Mouse (Mus musculus) embryonic facial prominence, embryonic 13.5 days (tissue): ENCODE measurements around the gene Dnase2b. TPM values are rescaled to one million over a fixed set of nuclear protein-coding genes. Genes with fewer than 3 reads are reported as not detected.

Experiments
- ATAC-seq: fragments of 200-750 bp; cut with Nextera tagmentation; 2 replicates; pipeline ENCODE4 v1.8.0; 2017; ENCODE audit warnings: low read depth; ENCODE audit not compliant: insufficient number of reproducible peaks, insufficient read depth, low FRiP score, low TSS enrichment
- H3K27ac ChIP-seq: fragments of 300-500 bp; sonication (generic); 2 replicates; pipeline ENCODE4 v1.5.1; 2015; ENCODE audit warnings: moderate library complexity, mild to moderate bottlenecking, inconsistent platforms
- H3K27me3 ChIP-seq: fragments of 300-500 bp; sonication (generic); 2 replicates; pipeline ENCODE4 v1.6.1; 2015; ENCODE audit warnings: mild to moderate bottlenecking, inconsistent platforms
- H3K36me3 ChIP-seq: fragments of 300-500 bp; sonication (generic); 2 replicates; pipeline ENCODE4 v1.6.1; 2015; ENCODE audit warnings: mild to moderate bottlenecking, inconsistent platforms
- H3K4me1 ChIP-seq: fragments of 300-500 bp; sonication (generic); 2 replicates; pipeline ENCODE4 v1.6.1; 2015; ENCODE audit warnings: inconsistent platforms
- H3K4me2 ChIP-seq: fragments of 300-500 bp; sonication (generic); 2 replicates; pipeline ENCODE4 v1.6.1; 2015; ENCODE audit warnings: moderate library complexity, mild to moderate bottlenecking, inconsistent platforms
- H3K4me3 ChIP-seq: fragments of 300-500 bp; sonication (generic); 2 replicates; pipeline ENCODE4 v1.5.1; 2015; ENCODE audit warnings: mild to moderate bottlenecking, inconsistent platforms
- H3K9ac ChIP-seq: fragments of 300-500 bp; sonication (generic); 2 replicates; pipeline ENCODE4 v1.6.1; 2015; ENCODE audit warnings: mild to moderate bottlenecking, inconsistent platforms
- H3K9me3 ChIP-seq: fragments of 300-500 bp; sonication (generic); 2 replicates; pipeline ENCODE4 v1.6.1; 2016; ENCODE audit warnings: inconsistent platforms
- WGBS: fragments of 180-500 bp; shearing (Covaris S2); methylation state at CpG from one replicate; pipeline ENCODE4 v1.1.7; 2015; ENCODE audit warnings: mixed read lengths; 5-methylcytosine and 5-hydroxymethylcytosine counted together
- polyA plus RNA-seq: library from polyadenylated mRNA; unstranded; fragments of >200 nt; fragmentation: Nextera tagmentation; extraction: Ambion mirVana; gene quantifications from 2 replicates; pipeline ENCODE4 v1.2.1, GENCODE M21; 2015

Dnase2b gene
- polyA plus RNA-seq, 1 experiment from 2014 or later: 0.07 TPM

DNA sequence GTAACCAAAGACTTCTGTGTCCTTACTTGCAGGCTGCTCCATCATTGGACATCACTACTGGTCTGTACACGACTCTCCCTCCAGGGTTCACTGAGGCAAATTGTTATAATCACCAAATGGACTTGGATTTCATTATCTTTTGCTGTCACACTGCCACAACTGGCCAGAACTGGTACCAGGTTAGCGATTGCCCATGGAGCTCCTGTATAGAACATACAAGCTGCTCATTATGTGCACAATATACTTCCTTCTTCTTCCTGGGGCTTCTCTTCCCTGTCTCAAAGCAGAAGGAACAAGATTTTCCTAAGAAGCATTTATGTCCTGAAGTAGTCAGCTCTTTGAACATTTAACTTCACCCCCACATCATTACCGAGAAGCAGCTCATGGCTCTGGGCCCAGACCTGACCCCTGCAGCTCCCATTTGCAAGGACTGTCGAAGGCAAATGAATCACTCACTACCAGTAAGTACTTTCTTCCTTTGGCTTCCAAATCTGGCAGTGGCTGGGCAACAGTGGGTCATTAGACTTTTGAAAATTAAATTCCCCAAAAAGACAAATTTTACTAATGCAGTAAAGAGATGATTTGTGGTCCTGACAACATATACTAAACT is 26.5 kb upstream of the Dnase2b start:
- no peak overlapping the region for H3K27ac ChIP-seq
- H3K27me3 ChIP-seq: no peaks in the 10 kb centered on the region
- no peak overlapping the region for H3K4me2 ChIP-seq
- H3K36me3 ChIP-seq: no peaks in the 10 kb centered on the region
- 53% methylated on average over 4 of the region's 4 CpGs for WGBS
- H3K9ac ChIP-seq: no peak overlapping the region
- no peaks in the 10 kb centered on the region for H3K4me1 ChIP-seq
- ATAC-seq: no peak
- H3K9me3 ChIP-seq: no peaks in the 10 kb centered on the region; the same call in 1 of the 2 replicates
- H3K4me3 ChIP-seq: no peak overlapping the region

DNA sequence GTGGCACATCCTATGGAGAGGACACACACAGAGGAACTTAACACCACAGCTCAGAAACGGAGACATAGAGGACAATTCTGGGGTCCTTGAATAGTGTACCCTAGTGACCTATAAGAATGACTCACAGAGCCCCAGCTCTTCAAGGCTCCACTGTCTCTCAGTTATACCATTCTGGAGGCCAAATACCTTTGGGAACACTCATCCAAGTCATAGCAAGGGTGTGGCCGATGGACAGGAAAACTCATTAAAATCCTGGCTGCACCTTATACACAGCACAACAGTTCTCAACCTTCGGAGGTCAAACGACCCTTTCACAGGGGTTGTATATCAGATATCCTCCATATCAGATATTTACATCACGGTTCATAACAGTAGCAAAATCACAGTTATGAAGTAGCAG is 17.1 kb upstream of the Dnase2b start:
- 85% methylated on average over 5 of the region's 5 CpGs for WGBS
- Histone ChIP-seq H3K4me2 (no peak overlapping the region), H3K9me3 (no peaks in the 10 kb centered on the region), H3K9ac (no peak overlapping the region), H3K4me1 (no peaks in the 10 kb centered on the region), H3K27me3 (no peaks in the 10 kb centered on the region), H3K36me3 (no peaks in the 10 kb centered on the region), H3K4me3 (no peak overlapping the region), H3K27ac (no peak overlapping the region)
- ATAC-seq: no peak

DNA sequence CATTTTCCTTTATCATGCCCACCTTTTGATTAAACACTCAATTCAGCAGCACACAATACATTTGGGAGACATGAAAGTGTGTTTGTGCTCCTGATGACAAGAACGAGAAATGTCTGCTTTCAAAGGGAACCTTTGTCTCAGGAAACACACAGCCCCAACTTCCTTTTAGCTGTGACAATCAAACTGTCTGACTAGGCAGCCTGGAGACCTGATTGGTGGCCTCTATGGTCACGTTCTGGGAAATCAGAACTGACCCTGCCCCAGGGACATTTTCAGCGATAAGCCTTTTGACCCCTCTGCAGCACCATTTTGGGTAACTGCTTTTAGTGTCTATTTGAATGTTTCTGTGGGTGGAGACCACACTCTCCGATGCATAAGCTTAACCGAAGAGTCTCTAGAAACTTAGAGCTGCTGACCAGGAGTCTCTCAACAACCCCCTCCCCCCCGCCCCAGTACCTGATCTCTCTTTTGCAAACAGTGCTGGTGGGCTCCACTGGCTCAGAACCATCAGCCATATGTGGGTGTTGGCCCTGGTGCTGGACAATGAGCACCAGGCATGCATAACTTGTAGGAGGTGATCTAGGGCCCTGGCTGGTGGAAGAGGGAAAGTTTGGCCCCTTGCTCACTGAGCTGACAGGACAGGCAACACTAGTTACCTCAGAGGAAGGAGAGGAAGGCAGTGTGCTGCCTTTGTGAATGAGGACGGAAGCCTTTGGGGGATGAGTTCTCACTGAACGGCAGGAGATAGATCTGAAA is 13.0 kb upstream of the Dnase2b start:
- Histone ChIP-seq H3K4me1 (no peaks in the 10 kb centered on the region), H3K4me3 (no peak overlapping the region), H3K27ac (no peak overlapping the region), H3K36me3 (no peaks in the 10 kb centered on the region), H3K4me2 (no peak overlapping the region), H3K9ac (no peak overlapping the region), H3K9me3 (no peaks in the 10 kb centered on the region), H3K27me3 (no peaks in the 10 kb centered on the region)
- no peak for ATAC-seq
- 53% methylated on average over 8 of the region's 8 CpGs for WGBS

DNA sequence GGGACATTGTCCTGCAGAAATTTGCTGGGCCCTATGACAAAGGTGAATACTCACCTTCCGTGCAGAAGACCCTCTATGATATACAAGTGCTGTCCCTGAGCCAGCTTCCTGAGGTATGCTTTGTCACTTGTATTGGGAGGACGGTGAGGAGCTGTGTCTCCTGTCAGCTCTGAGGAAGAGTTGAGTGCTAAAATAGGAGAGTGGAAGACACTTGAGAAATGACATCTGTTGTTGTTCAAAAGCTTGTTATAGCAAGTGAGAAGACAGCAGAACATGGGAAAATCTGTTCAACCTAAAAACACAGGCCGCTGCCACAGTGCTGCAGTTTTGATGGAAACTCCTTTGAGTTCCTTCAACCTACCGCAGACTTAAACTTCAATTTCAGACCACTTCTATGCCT is 10.4 kb upstream of the Dnase2b start:
- H3K4me3 ChIP-seq: no peak overlapping the region
- no peak overlapping the region for H3K9ac ChIP-seq
- WGBS: 86% methylated on average over 4 of the region's 4 CpGs
- no peaks in the 10 kb centered on the region for H3K4me1 ChIP-seq
- no peaks in the 10 kb centered on the region for H3K27me3 ChIP-seq
- no peaks in the 10 kb centered on the region for H3K36me3 ChIP-seq
- H3K27ac ChIP-seq: no peak overlapping the region
- no peaks in the 10 kb centered on the region for H3K9me3 ChIP-seq
- no peak for ATAC-seq
- no peak overlapping the region for H3K4me2 ChIP-seq

DNA sequence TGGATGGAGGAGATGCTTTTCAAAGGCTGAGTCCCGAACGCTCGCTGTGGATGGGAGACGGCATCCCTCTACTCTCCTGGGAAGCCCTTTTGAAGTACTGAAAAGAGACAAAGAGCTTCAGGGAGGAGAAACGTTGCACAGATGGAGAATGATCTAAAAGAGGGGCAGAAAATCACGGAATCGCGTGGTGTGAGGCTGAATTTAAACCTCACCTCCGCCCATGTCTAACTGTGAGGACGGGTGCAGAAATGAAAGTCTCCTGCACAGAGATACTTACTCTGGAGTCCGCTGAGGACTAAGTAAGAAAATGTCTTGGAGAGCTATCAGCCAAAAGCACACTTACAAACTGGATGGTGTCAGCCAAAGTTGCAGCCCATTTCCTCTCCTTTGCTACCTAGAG is 6.6 kb upstream of the Dnase2b start:
- no peak for ATAC-seq
- no peak overlapping the region for H3K27ac ChIP-seq
- no peaks in the 10 kb centered on the region for H3K27me3 ChIP-seq
- no peaks in the 10 kb centered on the region for H3K9me3 ChIP-seq
- H3K36me3 ChIP-seq: no peaks in the 10 kb centered on the region
- no peak overlapping the region for H3K4me2 ChIP-seq
- no peak overlapping the region for H3K9ac ChIP-seq
- no peaks in the 10 kb centered on the region for H3K4me1 ChIP-seq
- 84% methylated on average over 11 of the region's 11 CpGs for WGBS
- H3K4me3 ChIP-seq: no peak overlapping the region

DNA sequence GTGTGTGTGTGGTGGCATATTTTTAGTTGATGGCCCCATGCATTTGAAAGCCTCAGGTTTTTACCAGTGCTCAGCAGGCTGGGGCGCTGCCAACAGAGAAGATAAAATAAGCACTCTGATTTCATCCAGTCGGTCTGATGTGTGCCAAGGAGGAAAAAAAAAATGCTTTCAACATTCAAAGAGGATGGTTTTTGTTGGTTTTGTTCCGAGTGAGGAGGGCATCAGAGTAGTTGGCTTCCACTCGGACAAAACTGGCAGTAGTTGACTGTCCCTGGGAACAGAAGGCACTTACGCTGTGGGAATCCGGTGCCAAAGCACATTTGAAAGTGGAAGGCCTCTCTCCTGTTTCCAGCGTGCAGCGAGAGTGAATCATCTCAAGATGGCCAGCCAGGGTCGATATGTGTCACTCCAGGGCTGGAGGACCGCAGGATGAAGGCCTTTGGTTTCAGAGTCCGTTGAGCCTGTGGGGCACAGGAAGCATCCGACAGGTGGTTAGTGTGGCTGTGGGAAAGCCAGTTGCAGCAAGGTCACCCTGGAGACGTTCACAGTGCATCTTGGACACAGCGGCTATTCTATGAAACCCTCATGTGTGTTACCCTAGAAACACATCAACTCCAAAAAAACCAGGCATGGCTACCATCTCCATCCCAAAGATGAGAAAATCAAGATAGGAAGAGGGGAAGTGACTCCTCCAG is 5.3 kb upstream of the Dnase2b start:
- no peak overlapping the region for H3K4me2 ChIP-seq

DNA sequence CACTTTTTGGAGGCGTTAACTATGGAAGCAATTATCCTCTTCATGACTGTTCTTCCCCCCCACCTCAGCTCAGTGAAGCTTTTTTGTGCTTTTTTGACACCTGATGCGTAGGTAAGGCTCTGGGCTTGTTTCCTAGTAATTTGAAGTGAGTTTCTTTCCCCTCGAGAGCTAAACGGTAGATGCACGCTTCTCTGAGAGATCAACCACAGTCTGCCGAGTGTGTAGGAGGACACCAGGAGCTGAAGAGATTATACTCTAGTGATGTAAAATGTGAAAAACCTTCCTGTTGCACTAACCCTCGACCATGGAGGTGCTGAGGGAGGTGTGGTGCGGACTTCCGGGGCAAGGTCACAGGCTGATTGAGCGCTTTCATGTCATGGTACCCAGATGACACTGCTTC is 4.7 kb upstream of the Dnase2b start:
- no peaks in the 10 kb centered on the region for H3K9me3 ChIP-seq
- no peaks in the 10 kb centered on the region for H3K36me3 ChIP-seq
- no peak overlapping the region for H3K4me2 ChIP-seq
- WGBS: 87% methylated on average over 10 of the region's 10 CpGs
- no peak for ATAC-seq
- H3K4me1 ChIP-seq: no peaks in the 10 kb centered on the region
- no peak overlapping the region for H3K27ac ChIP-seq
- H3K4me3 ChIP-seq: no peak overlapping the region
- no peak overlapping the region for H3K9ac ChIP-seq
- no peaks in the 10 kb centered on the region for H3K27me3 ChIP-seq

More for the DNA sequence above, 5.3 kb upstream of the Dnase2b start:
- Histone ChIP-seq H3K4me3 (no peak overlapping the region), H3K9me3 (no peaks in the 10 kb centered on the region), H3K27me3 (no peaks in the 10 kb centered on the region), H3K9ac (no peak overlapping the region), H3K36me3 (no peaks in the 10 kb centered on the region), H3K4me1 (no peaks in the 10 kb centered on the region), H3K27ac (no peak overlapping the region)
- no peak for ATAC-seq
- WGBS: 84% methylated on average over 14 of the region's 14 CpGs

DNA sequence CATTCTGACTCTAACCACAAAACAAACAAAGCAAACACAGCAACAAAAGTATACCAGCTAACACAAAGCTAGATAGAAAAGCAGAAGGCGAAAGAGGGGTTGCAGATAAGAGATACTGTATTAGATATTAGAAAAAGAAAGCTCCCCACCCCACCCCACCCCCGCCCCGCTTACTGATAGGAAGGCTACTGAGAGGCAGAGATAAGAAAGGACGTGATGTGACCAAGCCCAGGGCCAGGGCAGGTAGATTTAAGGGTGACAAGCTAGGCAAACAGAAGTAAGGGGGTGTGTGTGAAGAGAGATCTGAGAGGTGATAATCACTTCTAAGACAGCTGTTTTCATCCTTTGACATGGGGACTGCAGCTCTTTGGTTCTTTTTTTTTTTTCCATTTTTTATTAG is 3.0 kb upstream of the Dnase2b start:
- no peaks in the 10 kb centered on the region for H3K9me3 ChIP-seq
- no peaks in the 10 kb centered on the region for H3K4me1 ChIP-seq
- no peak overlapping the region for H3K4me3 ChIP-seq
- H3K36me3 ChIP-seq: no peaks in the 10 kb centered on the region
- no peak overlapping the region for H3K9ac ChIP-seq
- H3K27ac ChIP-seq: no peak overlapping the region
- ATAC-seq: no peak
- 78% methylated on average over 4 of the region's 4 CpGs for WGBS
- H3K4me2 ChIP-seq: no peak overlapping the region
- H3K27me3 ChIP-seq: no peaks in the 10 kb centered on the region

DNA sequence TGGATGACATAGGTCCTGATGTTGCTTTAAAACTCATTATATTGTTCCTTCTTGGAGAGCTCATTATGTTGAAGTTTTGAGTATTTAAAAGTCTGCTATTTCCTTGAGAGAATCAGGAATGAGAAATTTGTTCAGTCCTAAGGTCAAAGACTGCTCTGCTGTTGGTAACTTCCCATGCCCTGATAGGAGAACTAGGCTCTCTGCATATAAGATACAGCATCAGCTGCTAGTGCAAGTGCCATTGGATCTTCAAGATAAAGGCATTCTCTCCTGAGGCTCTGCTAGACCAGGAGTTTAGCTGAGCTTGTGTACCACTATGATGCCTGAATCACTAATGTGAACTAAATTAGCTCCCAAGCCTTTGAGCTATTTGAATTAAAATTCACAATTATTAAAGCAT is 2.5 kb upstream of the Dnase2b start:
- no peak for ATAC-seq
- Histone ChIP-seq H3K4me2 (no peak overlapping the region), H3K27ac (no peak overlapping the region), H3K4me3 (no peak overlapping the region), H3K9me3 (no peaks in the 10 kb centered on the region), H3K27me3 (no peaks in the 10 kb centered on the region), H3K4me1 (no peaks in the 10 kb centered on the region), H3K9ac (no peak overlapping the region), H3K36me3 (no peaks in the 10 kb centered on the region)

DNA sequence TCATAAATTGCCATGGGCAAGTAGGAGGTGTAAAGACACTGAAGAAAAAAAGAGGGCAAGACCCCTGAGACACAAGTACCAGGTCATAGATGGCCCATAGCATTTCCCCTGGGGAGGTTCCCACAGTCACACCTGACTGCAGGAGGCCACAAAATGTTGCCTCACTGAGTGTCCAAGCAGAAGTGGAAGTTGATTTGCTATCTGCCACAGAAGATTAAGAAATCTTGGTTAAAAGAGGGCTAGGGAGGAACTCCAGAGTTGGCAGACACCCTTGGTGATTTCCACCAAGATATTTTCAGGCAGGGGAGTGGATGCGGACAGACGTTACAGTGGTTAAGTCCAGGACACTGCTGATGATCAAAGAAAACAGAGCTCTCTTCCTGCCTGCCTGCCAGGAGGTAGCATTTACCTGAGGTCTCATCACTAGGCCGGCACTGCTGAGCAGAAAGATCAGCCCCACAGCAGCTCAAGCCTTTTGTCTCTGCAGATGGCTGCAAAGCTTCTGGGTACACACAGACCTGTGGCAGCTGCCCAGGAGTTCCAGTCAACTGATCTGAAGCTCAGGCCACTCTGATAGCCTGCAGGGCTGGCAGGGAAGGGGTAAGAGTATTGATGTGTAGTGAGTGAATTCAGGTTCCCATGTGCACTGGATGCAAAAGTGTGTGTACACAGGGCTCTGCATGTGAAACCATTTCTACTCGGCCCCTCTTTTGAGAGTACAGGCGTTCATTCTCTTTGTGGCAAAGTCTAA is 1.3 kb upstream of the Dnase2b start:
- no peak overlapping the region for H3K27ac ChIP-seq
- no peak for ATAC-seq
- no peak overlapping the region for H3K9ac ChIP-seq
- no peak overlapping the region for H3K4me2 ChIP-seq
- no peaks in the 10 kb centered on the region for H3K4me1 ChIP-seq
- 72% methylated on average over 5 of the region's 5 CpGs for WGBS
- no peaks in the 10 kb centered on the region for H3K27me3 ChIP-seq
- no peaks in the 10 kb centered on the region for H3K9me3 ChIP-seq
- H3K4me3 ChIP-seq: no peak overlapping the region
- no peaks in the 10 kb centered on the region for H3K36me3 ChIP-seq

DNA sequence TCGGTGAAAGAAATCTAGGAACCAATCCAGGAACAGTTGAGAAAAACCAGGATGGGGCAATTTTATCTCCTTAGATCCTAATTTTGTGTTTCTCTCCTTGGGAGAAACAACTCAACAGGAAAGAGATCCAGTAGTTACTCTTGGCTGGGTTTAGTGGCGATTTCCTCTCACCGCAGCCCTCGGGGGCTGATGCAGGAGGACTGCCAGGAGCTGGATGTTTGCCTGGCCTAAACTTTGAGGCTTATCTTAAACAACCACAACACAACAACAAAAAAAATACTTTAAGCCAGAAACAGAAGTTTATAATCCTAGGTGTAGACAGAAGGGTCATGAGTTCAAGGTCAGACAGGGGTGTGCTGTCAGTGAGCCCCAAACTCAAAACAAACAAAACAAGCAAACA is 3.6 kb downstream of the Dnase2b start:
- Histone ChIP-seq H3K4me2 (no peak overlapping the region), H3K9ac (no peak overlapping the region), H3K4me1 (no peaks in the 10 kb centered on the region), H3K36me3 (no peaks in the 10 kb centered on the region), H3K27me3 (no peaks in the 10 kb centered on the region), H3K4me3 (no peak overlapping the region), H3K27ac (no peak overlapping the region), H3K9me3 (no peaks in the 10 kb centered on the region)
- ATAC-seq: no peak
- WGBS: 73% methylated on average over 4 of the region's 4 CpGs
